Mouse (Mus musculus): ENCODE measurements around the gene Wdr18. TPM values are rescaled to one million over a fixed set of nuclear protein-coding genes. Genes with fewer than 3 reads are reported as not detected.

The Wdr18 gene
- 22.3 and 24.7 TPM in 2 replicates for polyA plus RNA-seq (2012; rRNA removed)
- 58.4 TPM in 2 replicates for polyA plus RNA-seq (2014; fragmentation: Nextera tagmentation; extraction: Ambion mirVana)

GRCm38 (mm10) chr10:79959847-79960601 lies at the start of gene Wdr18:
Wdr18 (plus strand) TSS chr10:79960152.
- TF ChIP-seq CTCF (IDR thresholded peaks at IDR 0.05; ENCODE audit: low read depth) (peak; percentile 100), EP300 (IDR thresholded peaks at IDR 0.05; ENCODE audit: low read depth) (no peak)
- DNase-seq (ENCODE audit: low read depth in 3 of 3, low spot score in 3 of 3) (peak; percentile 99 to 100 (median 100)), ATAC-seq (ENCODE audit: insufficient read depth) (peak; percentile 94)
- H3K27me3 ChIP-seq (ENCODE audit: control insufficient read depth, insufficient read depth, low read length): no peaks in the 10 kb centered on the region
- no peaks in the 10 kb centered on the region for H3K9me3 ChIP-seq (ENCODE audit: control insufficient read depth, low read length)
- H3K4me2 ChIP-seq (ENCODE audit: low read depth): peak within 1 kb of the TSS; percentile 82
- H3K27ac ChIP-seq: no peak within 1 kb of the TSS
- H3K4me1 ChIP-seq (replicated peaks; ENCODE audit: control insufficient read depth in 2 of 2, insufficient read depth in 2 of 2, low read length in 1 of 2): peaks cover 0 to 7% of the 10 kb centered on the region in 2 experiments; a peak in 2 of 4 replicates
- H3K36me3 ChIP-seq (replicated peaks; ENCODE audit: control insufficient read depth, insufficient read depth, low read depth): peaks cover 5% of the 10 kb centered on the region; the same call in 1 of the 2 replicates
- H3K4me3 ChIP-seq (ENCODE audit: insufficient read depth in 1 of 2, low read depth in 2 of 2, low read length in 2 of 2): peak within 1 kb of the TSS; percentile 72 to 95
- peak within 1 kb of the TSS; percentile 64 for H3K9ac ChIP-seq (replicated peaks)
- WGBS (ENCODE audit: insufficient replicate concordance): under 1% methylated on average over 61 of the region's 61 CpGs

- H3K4me2 ChIP-seq (ENCODE audit: low read depth): no peak within 1 kb of the TSS
- H3K4me1 ChIP-seq (replicated peaks; ENCODE audit: control insufficient read depth in 2 of 2, insufficient read depth in 2 of 2, low read length in 1 of 2): peaks cover 23 to 28% of the 10 kb centered on the region in 2 experiments
- peak within 1 kb of the TSS; percentile 74; the same call in 1 of the 2 replicates for H3K27ac ChIP-seq
- TF ChIP-seq CTCF (IDR thresholded peaks at IDR 0.05; ENCODE audit: low read depth) (no peak), EP300 (IDR thresholded peaks at IDR 0.05; ENCODE audit: low read depth) (no peak)
- DNase-seq (ENCODE audit: low read depth in 3 of 3, low spot score in 3 of 3) (no peak), ATAC-seq (ENCODE audit: insufficient read depth) (no peak)
- H3K9me3 ChIP-seq (ENCODE audit: control insufficient read depth, low read length): no peaks in the 10 kb centered on the region
- WGBS (ENCODE audit: insufficient replicate concordance): 91% methylated on average over 4 of the region's 4 CpGs
- H3K27me3 ChIP-seq (ENCODE audit: control insufficient read depth, insufficient read depth, low read length): no peaks in the 10 kb centered on the region
- no peak within 1 kb of the TSS for H3K9ac ChIP-seq (replicated peaks)
- H3K36me3 ChIP-seq (replicated peaks; ENCODE audit: control insufficient read depth, insufficient read depth, low read depth): no peaks in the 10 kb centered on the region
- H3K4me3 ChIP-seq (ENCODE audit: insufficient read depth in 1 of 2, low read depth in 2 of 2, low read length in 2 of 2): no peak within 1 kb of the TSS
These were observed 49.4 kb upstream of the Wdr18 start, which contains the start of gene Gm26602 for GRCm38 (mm10) chr10:79910556-79910955. Gm26602 (plus strand) TSS chr10:79910856.

- peaks cover 26 to 36% of the 10 kb centered on the region in 2 experiments for H3K4me1 ChIP-seq (replicated peaks; ENCODE audit: control insufficient read depth in 2 of 2, insufficient read depth in 2 of 2, low read length in 1 of 2)
- H3K4me2 ChIP-seq (ENCODE audit: low read depth): no peak overlapping the region
- TF ChIP-seq CTCF (IDR thresholded peaks at IDR 0.05; ENCODE audit: low read depth): no peak
- TF ChIP-seq EP300 (IDR thresholded peaks at IDR 0.05; ENCODE audit: low read depth): no peak
- no peaks in the 10 kb centered on the region for H3K36me3 ChIP-seq (replicated peaks; ENCODE audit: control insufficient read depth, insufficient read depth, low read depth)
- WGBS (ENCODE audit: insufficient replicate concordance): 69% methylated on average over 20 of the region's 20 CpGs
- ATAC-seq (ENCODE audit: insufficient read depth): no peak
- no peak overlapping the region for H3K9ac ChIP-seq (replicated peaks)
- no peak overlapping the region for H3K27ac ChIP-seq
- no peaks in the 10 kb centered on the region for H3K9me3 ChIP-seq (ENCODE audit: control insufficient read depth, low read length)
- H3K27me3 ChIP-seq (ENCODE audit: control insufficient read depth, insufficient read depth, low read length): no peaks in the 10 kb centered on the region
- H3K4me3 ChIP-seq (ENCODE audit: insufficient read depth in 1 of 2, low read depth in 2 of 2, low read length in 2 of 2): no peak overlapping the region
- no peak for DNase-seq (ENCODE audit: low read depth in 3 of 3, low spot score in 3 of 3)
These were observed 47.5 kb upstream of the Wdr18 start for GRCm38 (mm10) chr10:79912412-79912811.

- peak; percentile 72 for TF ChIP-seq EP300 (IDR thresholded peaks at IDR 0.05; ENCODE audit: low read depth)
- no peak for TF ChIP-seq CTCF (IDR thresholded peaks at IDR 0.05; ENCODE audit: low read depth)
- H3K4me3 ChIP-seq (ENCODE audit: insufficient read depth in 1 of 2, low read depth in 2 of 2, low read length in 2 of 2): peak overlapping the region; percentile 26 to 69
- H3K4me1 ChIP-seq (replicated peaks; ENCODE audit: control insufficient read depth in 2 of 2, insufficient read depth in 2 of 2, low read length in 1 of 2): peaks cover 23 to 33% of the 10 kb centered on the region in 2 experiments
- no peaks in the 10 kb centered on the region for H3K9me3 ChIP-seq (ENCODE audit: control insufficient read depth, low read length)
- peak in 2 of 3 experiments; percentile 55 to 60 for DNase-seq (ENCODE audit: low read depth in 3 of 3, low spot score in 3 of 3)
- peak overlapping the region; percentile 94 for H3K4me2 ChIP-seq (ENCODE audit: low read depth)
- WGBS (ENCODE audit: insufficient replicate concordance): 16% methylated on average over 11 of the region's 11 CpGs
- peak overlapping the region; percentile 80 for H3K27ac ChIP-seq
- no peaks in the 10 kb centered on the region for H3K36me3 ChIP-seq (replicated peaks; ENCODE audit: control insufficient read depth, insufficient read depth, low read depth)
- peak overlapping the region; percentile 64 for H3K9ac ChIP-seq (replicated peaks)
- H3K27me3 ChIP-seq (ENCODE audit: control insufficient read depth, insufficient read depth, low read length): peaks cover 17% of the 10 kb centered on the region
- peak; percentile 77 for ATAC-seq (ENCODE audit: insufficient read depth)
These were observed 45.6 kb upstream of the Wdr18 start for GRCm38 (mm10) chr10:79914131-79914947.

Measured in liver, embryonic 14.5 days (tissue).